Mouse (Mus musculus) hindbrain, embryonic 14.5 days (tissue): ENCODE data around the gene Vps35l. TPM values are rescaled to one million over a fixed set of nuclear protein-coding genes. Genes with fewer than 3 reads are reported as not detected.

Source experiments
- ATAC-seq: fragments of 200-750 bp; cut with Nextera tagmentation; 2 replicates; pipeline ENCODE4 v1.8.0; 2017; ENCODE audit warnings: moderate number of reproducible peaks, mild to moderate bottlenecking, moderate TSS enrichment, moderate library complexity; ENCODE audit not compliant: low FRiP score
- DNase-seq: peaks from one replicate; pipeline ENCODE4 v3.0.0-alpha.2; 2015; ENCODE audit warnings: low spot score
- H3K27ac ChIP-seq: fragments of 300-500 bp; sonication (generic); 2 replicates; pipeline ENCODE4 v1.5.1; 2014; ENCODE audit warnings: mild to moderate bottlenecking, moderate library complexity
- H3K27me3 ChIP-seq: fragments of 300-500 bp; sonication (generic); 2 replicates; pipeline ENCODE4 v1.6.1; 2014; ENCODE audit warnings: mild to moderate bottlenecking, low read length, mixed read lengths; ENCODE audit not compliant: control insufficient read depth, insufficient read depth
- H3K36me3 ChIP-seq: fragments of 300-500 bp; sonication (generic); replicated peaks from 2 replicates; pipeline ENCODE4 v1.6.1; 2014; ENCODE audit not compliant: control insufficient read depth, insufficient read depth
- H3K4me1 ChIP-seq: fragments of 300-500 bp; sonication (generic); replicated peaks from 2 replicates; pipeline ENCODE4 v1.6.1; 2014; ENCODE audit warnings: antibody characterized with exemption, low read length, mixed read lengths; ENCODE audit not compliant: control insufficient read depth, insufficient read depth
- H3K4me2 ChIP-seq: fragments of 300-500 bp; sonication (generic); replicated peaks from 2 replicates; pipeline ENCODE4 v1.6.1; 2014; ENCODE audit warnings: mild to moderate bottlenecking, moderate library complexity
- H3K4me3 ChIP-seq: fragments of 300-500 bp; sonication (generic); replicated peaks from 2 replicates; pipeline ENCODE4 v1.5.1; 2014; ENCODE audit warnings: mild to moderate bottlenecking, low read length
- H3K9ac ChIP-seq: fragments of 300-500 bp; sonication (generic); 2 replicates; pipeline ENCODE4 v1.6.1; 2014
- H3K9me3 ChIP-seq: fragments of 300-500 bp; sonication (generic); 2 replicates; pipeline ENCODE4 v1.6.1; 2016; ENCODE audit warnings: low read length; ENCODE audit not compliant: control insufficient read depth
- WGBS: fragments of 180-500 bp; shearing (Covaris S2); extraction: QIAGEN DNeasy Blood & Tissue Kit; methylation state at CpG from one replicate; pipeline ENCODE4 v1.1.7; 2014; 5-methylcytosine and 5-hydroxymethylcytosine counted together
- polyA plus RNA-seq: library from polyadenylated mRNA; unstranded; fragments of >200 nt; fragmentation: Nextera tagmentation; extraction: Ambion mirVana; gene quantifications from 2 replicates; pipeline ENCODE4 v1.2.1, GENCODE M21; 2014

Gene Vps35l
- polyA plus RNA-seq, 1 experiment from 2014 or later: 93.9 TPM

DNA sequence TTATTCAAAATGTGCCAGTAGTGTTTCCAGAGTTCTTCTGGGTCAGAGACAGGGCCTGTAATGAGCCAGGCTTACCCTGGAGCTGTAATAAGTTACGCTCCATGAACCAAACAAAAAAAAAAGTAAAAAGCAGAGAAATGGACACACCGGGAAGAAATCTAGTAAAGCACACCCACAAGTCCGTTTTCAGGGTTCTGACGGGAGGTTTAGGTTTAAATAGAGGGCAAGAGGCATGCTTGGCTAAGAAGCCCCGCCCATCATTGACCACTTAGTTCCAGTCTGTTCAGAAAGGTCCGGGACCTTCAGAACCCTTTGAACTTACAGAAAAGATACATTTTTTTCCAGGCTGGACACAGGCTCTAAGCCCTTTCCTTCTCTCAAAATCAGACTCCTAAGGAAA, 34.0 kb upstream of the Vps35l start:
- Histone ChIP-seq H3K4me3 (peak overlapping the region; percentile 81), H3K4me2 (peak overlapping the region; percentile 51), H3K36me3 (peaks cover 13% of the 10 kb centered on the region), H3K27ac (peak overlapping the region; percentile 94; the same call in 1 of the 2 replicates), H3K27me3 (no peaks in the 10 kb centered on the region), H3K9ac (no peak overlapping the region), H3K4me1 (peaks cover 24% of the 10 kb centered on the region), H3K9me3 (no peaks in the 10 kb centered on the region)
- ATAC-seq (no peak), DNase-seq (no peak)
- WGBS: 30% methylated on average over 6 of the region's 6 CpGs

DNA sequence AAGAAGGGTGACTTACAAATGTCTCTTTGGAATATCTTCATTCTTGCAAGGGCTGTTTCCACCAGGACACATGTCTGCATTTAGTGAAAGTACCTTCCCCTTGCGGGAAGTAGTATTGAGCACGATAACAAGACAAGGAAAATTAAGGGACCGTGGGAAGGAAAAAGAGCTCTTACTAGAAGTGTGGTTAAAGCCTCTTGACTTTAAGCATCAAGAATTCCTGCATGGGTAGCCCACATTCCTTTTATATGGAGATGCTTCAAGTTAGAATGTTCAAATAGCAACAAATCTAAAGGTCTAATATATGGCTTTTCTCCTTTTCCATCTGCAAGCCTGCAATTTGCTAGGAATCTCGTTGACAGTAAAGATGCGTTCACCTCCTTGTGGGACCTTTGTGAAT, 33.5 kb upstream of the Vps35l start:
- H3K4me1 ChIP-seq: peaks cover 24% of the 10 kb centered on the region
- H3K9me3 ChIP-seq: no peaks in the 10 kb centered on the region
- H3K36me3 ChIP-seq: peaks cover 13% of the 10 kb centered on the region
- ATAC-seq (no peak), DNase-seq (no peak)
- no peak overlapping the region for H3K27ac ChIP-seq
- WGBS: 95% methylated on average over 5 of the region's 5 CpGs
- H3K9ac ChIP-seq: no peak overlapping the region
- H3K27me3 ChIP-seq: no peaks in the 10 kb centered on the region
- H3K4me3 ChIP-seq: no peak overlapping the region
- no peak overlapping the region for H3K4me2 ChIP-seq

DNA sequence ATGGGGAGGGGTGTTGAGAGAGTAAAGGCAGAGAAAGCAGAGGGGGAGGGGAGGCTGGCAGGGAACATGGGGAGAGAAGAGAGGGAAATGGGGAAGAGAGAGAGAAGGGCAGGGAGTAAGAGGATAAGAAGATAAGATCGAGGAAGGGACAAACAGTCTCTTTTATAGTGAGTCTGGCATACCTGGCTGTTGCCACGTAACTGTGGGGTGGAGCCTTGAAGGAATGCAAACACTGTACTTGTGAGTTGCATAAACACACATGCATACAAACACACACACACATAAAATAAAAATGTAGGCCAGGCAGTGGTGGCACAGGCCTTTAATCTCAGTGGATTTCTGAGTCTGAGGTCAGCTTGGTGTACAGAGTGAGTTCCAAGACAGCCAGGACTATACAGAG, 32.8 kb upstream of the Vps35l start:
- DNase-seq (no peak), ATAC-seq (no peak)
- Histone ChIP-seq H3K4me3 (no peak overlapping the region), H3K4me2 (no peak overlapping the region), H3K4me1 (peaks cover 24% of the 10 kb centered on the region), H3K9me3 (no peaks in the 10 kb centered on the region), H3K9ac (no peak overlapping the region), H3K27ac (no peak overlapping the region), H3K36me3 (peaks cover 9% of the 10 kb centered on the region), H3K27me3 (no peaks in the 10 kb centered on the region)
- WGBS: 74% methylated on average over 2 of the region's 2 CpGs

DNA sequence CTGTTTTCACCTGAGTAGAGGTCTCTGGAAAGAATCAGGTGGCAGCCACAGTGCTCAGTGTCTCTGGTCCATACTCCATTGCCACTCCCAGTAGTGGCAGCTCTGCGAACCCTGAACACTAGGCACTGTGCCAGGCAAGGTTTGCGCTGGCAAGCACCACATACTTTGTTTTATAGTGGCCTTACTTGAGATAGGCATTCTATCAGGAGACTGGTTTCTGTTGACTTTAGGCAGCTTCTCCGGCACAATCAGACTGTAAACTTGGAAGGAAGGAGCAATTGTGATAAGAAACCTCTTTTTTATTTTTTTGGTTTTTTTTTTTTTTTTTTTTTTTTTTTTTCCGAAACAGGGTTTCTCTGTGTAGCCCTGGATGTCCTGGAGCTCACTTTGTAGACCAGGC, 32.0 kb upstream of the Vps35l start:
- ATAC-seq (no peak), DNase-seq (no peak)
- Histone ChIP-seq H3K4me2 (no peak overlapping the region), H3K4me3 (no peak overlapping the region), H3K9me3 (no peaks in the 10 kb centered on the region), H3K9ac (no peak overlapping the region), H3K27me3 (no peaks in the 10 kb centered on the region), H3K4me1 (peaks cover 23% of the 10 kb centered on the region), H3K36me3 (peaks cover 1% of the 10 kb centered on the region; the same call in 1 of the 2 replicates), H3K27ac (no peak overlapping the region)
- WGBS: 85% methylated on average over 4 of the region's 4 CpGs

DNA sequence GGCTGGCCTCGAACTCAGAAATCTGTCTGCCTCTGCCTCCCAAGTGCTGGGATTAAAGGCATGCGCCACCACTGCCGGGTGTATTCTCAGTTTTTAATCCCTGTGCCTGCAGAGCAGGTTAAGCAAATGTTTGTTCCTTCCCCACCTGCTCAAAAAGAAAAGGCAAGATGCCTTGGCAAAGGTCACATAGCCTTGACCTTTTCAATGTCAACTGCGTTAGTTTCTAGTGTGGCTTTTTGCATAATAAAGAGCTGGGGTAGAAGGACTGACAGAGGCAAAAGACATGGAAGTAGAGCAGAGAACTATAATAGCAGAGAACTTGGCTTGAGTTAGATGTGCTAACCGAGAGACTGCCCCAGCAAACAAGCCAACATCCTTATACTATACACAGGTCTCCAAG, 29.2 kb upstream of the Vps35l start:
- H3K36me3 ChIP-seq: peaks cover 10% of the 10 kb centered on the region
- no peak overlapping the region for H3K27ac ChIP-seq
- no peaks in the 10 kb centered on the region for H3K9me3 ChIP-seq
- peaks cover 18% of the 10 kb centered on the region for H3K4me1 ChIP-seq
- no peak for ATAC-seq
- WGBS: 65% methylated on average over 5 of the region's 5 CpGs
- H3K27me3 ChIP-seq: no peaks in the 10 kb centered on the region
- H3K4me2 ChIP-seq: no peak overlapping the region
- H3K9ac ChIP-seq: no peak overlapping the region
- no peak for DNase-seq
- H3K4me3 ChIP-seq: no peak overlapping the region

DNA sequence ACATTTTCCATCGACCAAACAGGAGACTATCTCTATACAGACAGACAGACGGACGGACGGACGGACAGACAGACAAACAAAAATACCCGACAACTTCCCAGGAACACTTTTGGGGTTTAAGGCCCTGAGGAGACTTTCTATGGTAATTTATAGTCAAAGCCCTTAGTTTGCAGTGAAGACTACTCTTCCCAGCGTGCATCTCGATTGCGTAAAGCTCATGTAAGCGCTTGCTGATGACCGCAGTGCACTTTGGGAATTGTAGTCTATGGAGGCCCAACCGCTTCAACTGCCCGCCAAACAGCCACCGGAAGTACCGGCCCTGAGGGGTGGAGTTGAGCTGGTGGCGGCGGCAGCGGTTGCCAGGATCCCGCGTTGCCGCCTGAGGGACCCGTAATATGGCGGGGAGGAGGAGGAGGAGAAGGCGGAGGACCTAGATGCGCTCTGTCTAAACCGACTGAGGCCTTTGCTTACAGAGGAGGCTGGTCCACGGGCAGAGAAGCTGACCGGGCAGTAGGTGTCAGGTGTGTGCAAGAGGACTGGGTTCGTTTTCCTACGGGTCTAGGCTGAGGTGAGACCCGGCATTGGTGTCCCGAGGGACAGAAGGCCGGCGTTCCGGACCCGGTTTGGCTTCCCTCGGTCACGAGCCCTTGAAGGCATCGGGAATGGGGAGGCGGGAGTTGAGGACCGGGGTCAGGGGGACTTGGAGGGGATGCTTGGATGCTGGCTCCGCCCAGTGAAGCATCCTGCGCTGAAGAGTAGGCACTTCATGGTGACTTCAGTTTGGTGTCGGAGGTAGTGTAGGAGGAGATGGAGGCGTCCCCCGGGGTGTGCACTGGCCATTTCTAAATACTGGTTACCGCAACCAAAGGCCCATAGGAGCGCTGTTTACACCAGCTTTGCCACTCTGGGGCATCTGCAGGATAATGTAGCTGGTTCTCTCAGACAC, 27.5 kb upstream of the Vps35l start, which contains the start of gene Ccp110:
Gene Ccp110 (plus strand): TSS at position 325 of the 946 bp plus-strand sequence.
- H3K36me3 ChIP-seq: peaks cover 21% of the 10 kb centered on the region
- peak; percentile 95 for DNase-seq
- peak; percentile 97 for ATAC-seq
- peak within 1 kb of the TSS; percentile 61 for H3K4me2 ChIP-seq
- peak within 1 kb of the TSS; percentile 69 for H3K9ac ChIP-seq
- under 1% methylated on average over 48 of the region's 48 CpGs for WGBS
- no peaks in the 10 kb centered on the region for H3K9me3 ChIP-seq
- H3K4me1 ChIP-seq: peaks cover 13% of the 10 kb centered on the region
- no peaks in the 10 kb centered on the region for H3K27me3 ChIP-seq
- peak within 1 kb of the TSS; percentile 64 for H3K4me3 ChIP-seq
- peak within 1 kb of the TSS; percentile 73 for H3K27ac ChIP-seq

DNA sequence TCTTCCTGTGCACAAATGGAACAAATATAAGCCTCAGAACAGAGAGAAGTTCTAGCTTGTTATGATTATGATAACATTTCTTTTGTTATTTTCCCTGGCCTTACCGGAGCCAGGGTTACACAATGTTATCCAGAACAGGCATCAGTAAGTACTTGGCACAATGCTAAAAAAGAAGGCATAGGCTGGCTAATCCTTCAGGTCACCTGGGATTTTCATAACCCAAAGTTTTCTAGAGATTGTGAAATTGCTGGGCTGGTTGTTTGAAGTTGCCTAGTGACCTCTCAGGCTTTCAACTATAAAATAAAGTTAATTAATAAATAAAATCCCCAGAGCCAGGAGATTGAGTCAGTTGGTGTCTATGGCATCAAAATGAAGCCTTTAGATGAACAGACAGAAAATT, 25.2 kb upstream of the Vps35l start:
- no peak overlapping the region for H3K4me2 ChIP-seq

DNA sequence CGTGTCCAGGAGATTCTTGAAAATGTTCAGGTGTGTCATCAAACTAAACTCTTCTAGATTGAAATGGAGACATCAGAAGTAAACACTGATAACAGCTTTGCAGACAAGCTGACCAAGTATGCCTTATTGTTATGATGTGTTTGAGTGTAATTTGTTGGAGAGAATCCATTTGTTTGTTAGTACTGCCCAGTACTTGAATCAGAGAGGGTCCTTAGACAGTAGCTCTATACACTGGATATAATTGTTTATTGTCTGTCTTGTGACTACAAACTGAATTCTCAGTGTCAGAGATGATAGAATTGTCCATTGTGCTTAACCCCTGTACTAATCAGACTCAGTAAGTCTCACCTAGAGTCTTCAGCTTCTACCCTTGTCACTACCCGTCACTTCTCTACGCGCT, 22.0 kb upstream of the Vps35l start:
- H3K27ac ChIP-seq: no peak overlapping the region
- DNase-seq (no peak), ATAC-seq (no peak)
- no peak overlapping the region for H3K9ac ChIP-seq
- H3K9me3 ChIP-seq: no peaks in the 10 kb centered on the region
- H3K36me3 ChIP-seq: peaks cover 72% of the 10 kb centered on the region
- H3K4me1 ChIP-seq: peaks cover 12% of the 10 kb centered on the region
- 96% methylated on average over 4 of the region's 4 CpGs for WGBS
- no peak overlapping the region for H3K4me3 ChIP-seq
- no peaks in the 10 kb centered on the region for H3K27me3 ChIP-seq
- no peak overlapping the region for H3K4me2 ChIP-seq

More for the DNA sequence above, 25.2 kb upstream of the Vps35l start:
- H3K36me3 ChIP-seq: peaks cover 42% of the 10 kb centered on the region
- peaks cover 13% of the 10 kb centered on the region for H3K4me1 ChIP-seq
- no peaks in the 10 kb centered on the region for H3K27me3 ChIP-seq
- no peak overlapping the region for H3K9ac ChIP-seq
- ATAC-seq (no peak), DNase-seq (no peak)
- H3K27ac ChIP-seq: no peak overlapping the region
- WGBS: 84% methylated on average over 1 of the region's 1 CpGs
- no peaks in the 10 kb centered on the region for H3K9me3 ChIP-seq
- no peak overlapping the region for H3K4me3 ChIP-seq

DNA sequence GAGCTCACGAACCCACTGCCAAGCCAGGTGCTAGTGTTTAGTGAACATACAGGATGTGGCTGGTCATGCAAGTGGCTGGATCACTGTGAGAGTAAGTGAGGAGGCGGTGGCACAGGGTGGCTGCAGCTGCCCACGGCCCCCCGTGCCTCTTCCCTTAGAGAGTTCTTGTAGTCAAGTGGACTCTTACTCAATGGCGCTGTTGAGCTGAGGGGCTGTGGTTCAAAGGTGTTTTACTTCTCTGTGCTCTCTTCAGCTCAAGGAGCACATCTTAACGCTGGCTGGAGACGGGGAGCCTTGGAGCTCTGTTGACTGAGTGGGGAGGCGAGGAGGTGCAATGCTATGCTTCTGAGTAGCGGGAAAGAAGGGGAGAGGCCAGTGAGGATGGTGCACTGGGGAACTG, 16.1 kb upstream of the Vps35l start:
- no peaks in the 10 kb centered on the region for H3K9me3 ChIP-seq
- peaks cover 95% of the 10 kb centered on the region for H3K36me3 ChIP-seq
- no peaks in the 10 kb centered on the region for H3K4me1 ChIP-seq
- WGBS: 93% methylated on average over 9 of the region's 9 CpGs
- DNase-seq (no peak), ATAC-seq (no peak)
- H3K4me2 ChIP-seq: no peak overlapping the region
- no peak overlapping the region for H3K27ac ChIP-seq
- no peak overlapping the region for H3K9ac ChIP-seq
- H3K27me3 ChIP-seq: no peaks in the 10 kb centered on the region
- no peak overlapping the region for H3K4me3 ChIP-seq
